Mouse (Mus musculus): Measurements from ENCODE around the gene Npas2. TPM values are rescaled to one million over a fixed set of nuclear protein-coding genes. Genes with fewer than 3 reads are reported as not detected.

The Npas2 gene
- polyA plus RNA-seq, 1 experiment from 2014 or later, result 0.28 TPM

- no peaks in the 10 kb centered on the region for H3K36me3 ChIP-seq (ENCODE audit: control insufficient read depth, insufficient read depth, low read length)
- no peaks in the 10 kb centered on the region for H3K4me1 ChIP-seq (replicated peaks; ENCODE audit: control insufficient read depth, insufficient read depth, low read length)
- no peak overlapping the region for H3K27ac ChIP-seq (ENCODE audit: low read depth)
- no peak for DNase-seq (ENCODE audit: low spot score)
- H3K27me3 ChIP-seq (replicated peaks; ENCODE audit: control insufficient read depth, insufficient read depth, low read length), result no peaks in the 10 kb centered on the region
- no peak overlapping the region for H3K4me2 ChIP-seq (ENCODE audit: low read length)
- no peak for ATAC-seq (replicated peaks; ENCODE audit: low FRiP score, low TSS enrichment, low read depth)
- no peaks in the 10 kb centered on the region for H3K9me3 ChIP-seq (ENCODE audit: control insufficient read depth, low read length)
- WGBS, result 79% methylated on average over 5 of the region's 5 CpGs
- H3K4me3 ChIP-seq (ENCODE audit: low read depth, low read length), result no peak overlapping the region
- no peak overlapping the region for H3K9ac ChIP-seq (ENCODE audit: low read length)
These were observed 7.7 kb upstream of the Npas2 start for GRCm38 (mm10) chr1:39185833-39186232.

- H3K9ac ChIP-seq (ENCODE audit: low read length), result no peak overlapping the region
- H3K4me2 ChIP-seq (ENCODE audit: low read length), result no peak overlapping the region
- H3K9me3 ChIP-seq (ENCODE audit: control insufficient read depth, low read length), result no peaks in the 10 kb centered on the region
- no peak overlapping the region for H3K4me3 ChIP-seq (ENCODE audit: low read depth, low read length)
- no peaks in the 10 kb centered on the region for H3K36me3 ChIP-seq (ENCODE audit: control insufficient read depth, insufficient read depth, low read length)
- H3K4me1 ChIP-seq (replicated peaks; ENCODE audit: control insufficient read depth, insufficient read depth, low read length), result no peaks in the 10 kb centered on the region
- ATAC-seq (replicated peaks; ENCODE audit: low FRiP score, low TSS enrichment, low read depth), result peak; percentile 76
- 50% methylated on average over 6 of the region's 6 CpGs for WGBS
- H3K27me3 ChIP-seq (replicated peaks; ENCODE audit: control insufficient read depth, insufficient read depth, low read length), result no peaks in the 10 kb centered on the region
- peak; percentile 61 for DNase-seq (ENCODE audit: low spot score)
- no peak overlapping the region for H3K27ac ChIP-seq (ENCODE audit: low read depth)
These were observed 6.7 kb upstream of the Npas2 start for GRCm38 (mm10) chr1:39186711-39187437.

GRCm38 (mm10) chr1:39191122-39191521 lies 2.4 kb upstream of the Npas2 start:
- 52% methylated on average over 5 of the region's 5 CpGs for WGBS
- Histone ChIP-seq H3K27me3 (replicated peaks; ENCODE audit: control insufficient read depth, insufficient read depth, low read length) (peaks cover 37% of the 10 kb centered on the region), H3K9ac (ENCODE audit: low read length) (no peak overlapping the region), H3K4me1 (replicated peaks; ENCODE audit: control insufficient read depth, insufficient read depth, low read length) (peaks cover 5% of the 10 kb centered on the region; the same call in 1 of the 2 replicates), H3K9me3 (ENCODE audit: control insufficient read depth, low read length) (no peaks in the 10 kb centered on the region), H3K4me3 (ENCODE audit: low read depth, low read length) (no peak overlapping the region), H3K36me3 (ENCODE audit: control insufficient read depth, insufficient read depth, low read length) (no peaks in the 10 kb centered on the region), H3K4me2 (ENCODE audit: low read length) (no peak overlapping the region), H3K27ac (ENCODE audit: low read depth) (no peak overlapping the region)
- ATAC-seq (replicated peaks; ENCODE audit: low FRiP score, low TSS enrichment, low read depth) (no peak), DNase-seq (ENCODE audit: low spot score) (no peak)

GRCm38 (mm10) chr1:39192460-39192996 lies 1.0 kb upstream of the Npas2 start:
- 2% methylated on average over 27 of the region's 28 CpGs for WGBS
- no peak overlapping the region for H3K27ac ChIP-seq (ENCODE audit: low read depth)

GRCm38 (mm10) chr1:39193862-39194675 lies 538 bp downstream of the Npas2 start:
- under 1% methylated on average over 68 of the region's 76 CpGs for WGBS
- Histone ChIP-seq H3K27me3 (replicated peaks; ENCODE audit: control insufficient read depth, insufficient read depth, low read length) (peaks cover 42% of the 10 kb centered on the region), H3K27ac (ENCODE audit: low read depth) (no peak overlapping the region), H3K9ac (ENCODE audit: low read length) (peak overlapping the region; percentile 55), H3K36me3 (ENCODE audit: control insufficient read depth, insufficient read depth, low read length) (no peaks in the 10 kb centered on the region), H3K4me1 (replicated peaks; ENCODE audit: control insufficient read depth, insufficient read depth, low read length) (peaks cover 5% of the 10 kb centered on the region; the same call in 1 of the 2 replicates), H3K4me3 (ENCODE audit: low read depth, low read length) (peak overlapping the region; percentile 62), H3K4me2 (ENCODE audit: low read length) (peak overlapping the region; percentile 100), H3K9me3 (ENCODE audit: control insufficient read depth, low read length) (no peaks in the 10 kb centered on the region)
- DNase-seq (ENCODE audit: low spot score) (peak; percentile 79), ATAC-seq (replicated peaks; ENCODE audit: low FRiP score, low TSS enrichment, low read depth) (peak; percentile 56; the same call in 1 of the 2 replicates)

More at GRCm38 (mm10) chr1:39192460-39192996, 1.0 kb upstream of the Npas2 start:
- Histone ChIP-seq H3K27me3 (replicated peaks; ENCODE audit: control insufficient read depth, insufficient read depth, low read length) (peaks cover 42% of the 10 kb centered on the region), H3K9ac (ENCODE audit: low read length) (no peak overlapping the region; the same call in 1 of the 2 replicates), H3K4me2 (ENCODE audit: low read length) (peak overlapping the region; percentile 100), H3K4me3 (ENCODE audit: low read depth, low read length) (peak overlapping the region; percentile 62), H3K9me3 (ENCODE audit: control insufficient read depth, low read length) (no peaks in the 10 kb centered on the region), H3K36me3 (ENCODE audit: control insufficient read depth, insufficient read depth, low read length) (no peaks in the 10 kb centered on the region), H3K4me1 (replicated peaks; ENCODE audit: control insufficient read depth, insufficient read depth, low read length) (peaks cover 5% of the 10 kb centered on the region; the same call in 1 of the 2 replicates)
- no peak; the same call in 1 of the 2 replicates for ATAC-seq (replicated peaks; ENCODE audit: low FRiP score, low TSS enrichment, low read depth)
- DNase-seq (ENCODE audit: low spot score), result peak; percentile 69

- Histone ChIP-seq H3K4me2 (ENCODE audit: low read length) (no peak overlapping the region), H3K4me3 (ENCODE audit: low read depth, low read length) (no peak overlapping the region), H3K27me3 (replicated peaks; ENCODE audit: control insufficient read depth, insufficient read depth, low read length) (peaks cover 44% of the 10 kb centered on the region), H3K9me3 (ENCODE audit: control insufficient read depth, low read length) (no peaks in the 10 kb centered on the region), H3K27ac (ENCODE audit: low read depth) (no peak overlapping the region), H3K9ac (ENCODE audit: low read length) (no peak overlapping the region), H3K4me1 (replicated peaks; ENCODE audit: control insufficient read depth, insufficient read depth, low read length) (peaks cover 5% of the 10 kb centered on the region; the same call in 1 of the 2 replicates), H3K36me3 (ENCODE audit: control insufficient read depth, insufficient read depth, low read length) (no peaks in the 10 kb centered on the region)
- no peak for DNase-seq (ENCODE audit: low spot score)
- WGBS, result 7% methylated on average over 11 of the region's 11 CpGs
- no peak for ATAC-seq (replicated peaks; ENCODE audit: low FRiP score, low TSS enrichment, low read depth)
These were observed 1.4 kb downstream of the Npas2 start for GRCm38 (mm10) chr1:39194959-39195358.

- 46% methylated on average over 6 of the region's 6 CpGs for WGBS
- Histone ChIP-seq H3K4me2 (ENCODE audit: low read length) (no peak overlapping the region), H3K4me1 (replicated peaks; ENCODE audit: control insufficient read depth, insufficient read depth, low read length) (peaks cover 5% of the 10 kb centered on the region; the same call in 1 of the 2 replicates), H3K27me3 (replicated peaks; ENCODE audit: control insufficient read depth, insufficient read depth, low read length) (peaks cover 44% of the 10 kb centered on the region), H3K9ac (ENCODE audit: low read length) (no peak overlapping the region), H3K27ac (ENCODE audit: low read depth) (no peak overlapping the region), H3K9me3 (ENCODE audit: control insufficient read depth, low read length) (no peaks in the 10 kb centered on the region), H3K36me3 (ENCODE audit: control insufficient read depth, insufficient read depth, low read length) (no peaks in the 10 kb centered on the region), H3K4me3 (ENCODE audit: low read depth, low read length) (no peak overlapping the region)
- DNase-seq (ENCODE audit: low spot score) (no peak), ATAC-seq (replicated peaks; ENCODE audit: low FRiP score, low TSS enrichment, low read depth) (no peak)
These were observed 2.6 kb downstream of the Npas2 start for GRCm38 (mm10) chr1:39196126-39196525.

- Histone ChIP-seq H3K9me3 (ENCODE audit: control insufficient read depth, low read length) (no peaks in the 10 kb centered on the region), H3K36me3 (ENCODE audit: control insufficient read depth, insufficient read depth, low read length) (no peaks in the 10 kb centered on the region), H3K27ac (ENCODE audit: low read depth) (no peak overlapping the region), H3K27me3 (replicated peaks; ENCODE audit: control insufficient read depth, insufficient read depth, low read length) (peaks cover 44% of the 10 kb centered on the region), H3K4me3 (ENCODE audit: low read depth, low read length) (no peak overlapping the region), H3K9ac (ENCODE audit: low read length) (no peak overlapping the region), H3K4me2 (ENCODE audit: low read length) (no peak overlapping the region), H3K4me1 (replicated peaks; ENCODE audit: control insufficient read depth, insufficient read depth, low read length) (peaks cover 5% of the 10 kb centered on the region; the same call in 1 of the 2 replicates)
- DNase-seq (ENCODE audit: low spot score) (no peak), ATAC-seq (replicated peaks; ENCODE audit: low FRiP score, low TSS enrichment, low read depth) (peak; percentile 40; the same call in 1 of the 2 replicates)
- 49% methylated on average over 12 of the region's 12 CpGs for WGBS
These were observed 3.3 kb downstream of the Npas2 start for GRCm38 (mm10) chr1:39196676-39197375.

All from intestine, embryonic 14.5 days (tissue).